Mouse (Mus musculus) midbrain, embryonic 14.5 days (tissue): ENCODE measurements around the gene Myh10. TPM values are rescaled to one million over a fixed set of nuclear protein-coding genes. Genes with fewer than 3 reads are reported as not detected.

Experiments used
- ATAC-seq: fragments of 200-750 bp; cut with Nextera tagmentation; 2 replicates; pipeline ENCODE4 v1.8.0; 2017; ENCODE audit warnings: moderate number of reproducible peaks, moderate library complexity; ENCODE audit not compliant: low FRiP score, low TSS enrichment
- DNase-seq: peaks from one replicate; pipeline ENCODE4 v3.0.0-alpha.2; 2015
- H3K27ac ChIP-seq: fragments of 300-500 bp; sonication (generic); replicated peaks from 2 replicates; pipeline ENCODE4 v1.5.1; 2014; ENCODE audit warnings: mild to moderate bottlenecking, low read depth, low read length, moderate library complexity
- H3K27me3 ChIP-seq: fragments of 300-500 bp; sonication (generic); 2 replicates; pipeline ENCODE4 v1.6.1; 2014; ENCODE audit warnings: low read length, control low read depth, mixed read lengths; ENCODE audit not compliant: control insufficient read depth, insufficient read depth
- H3K36me3 ChIP-seq: fragments of 300-500 bp; sonication (generic); 2 replicates; pipeline ENCODE4 v1.6.1; 2014; ENCODE audit warnings: low read length, control low read depth; ENCODE audit not compliant: control insufficient read depth, insufficient read depth
- H3K4me1 ChIP-seq: fragments of 300-500 bp; sonication (generic); 2 replicates; pipeline ENCODE4 v1.6.1; 2014; ENCODE audit warnings: mild to moderate bottlenecking, antibody characterized with exemption, low read length, control low read depth; ENCODE audit not compliant: control insufficient read depth, insufficient read depth
- H3K4me2 ChIP-seq: fragments of 300-500 bp; sonication (generic); 2 replicates; pipeline ENCODE4 v1.6.1; 2014; ENCODE audit warnings: mild to moderate bottlenecking, low read length, moderate library complexity
- H3K4me3 ChIP-seq: fragments of 300-500 bp; sonication (generic); replicated peaks from 2 replicates; pipeline ENCODE4 v1.5.1; 2014; ENCODE audit warnings: low read depth, low read length
- H3K9ac ChIP-seq: fragments of 300-500 bp; sonication (generic); replicated peaks from 2 replicates; pipeline ENCODE4 v1.6.1; 2014; ENCODE audit warnings: mild to moderate bottlenecking, low read length, moderate library complexity
- H3K9me3 ChIP-seq: fragments of 300-500 bp; sonication (generic); 2 replicates; pipeline ENCODE4 v1.6.1; 2016; ENCODE audit warnings: low read length, control low read depth, mixed read lengths; ENCODE audit not compliant: control insufficient read depth
- WGBS: fragments of 180-500 bp; shearing (Covaris S2); extraction: QIAGEN DNeasy Blood & Tissue Kit; methylation state at CpG from one replicate; pipeline ENCODE4 v1.1.7; 2014; 5-methylcytosine and 5-hydroxymethylcytosine counted together
- polyA plus RNA-seq: library from polyadenylated mRNA; unstranded; fragments of >200 nt; fragmentation: Nextera tagmentation; extraction: Ambion mirVana; gene quantifications from 2 replicates; pipeline ENCODE4 v1.2.1, GENCODE M21; 2014

Myh10 gene
- polyA plus RNA-seq, 1 experiment from 2014 or later, result 107 TPM

- Histone ChIP-seq H3K9me3 (peaks cover 6% of the 10 kb centered on the region; the same call in 1 of the 2 replicates), H3K27me3 (no peaks in the 10 kb centered on the region), H3K4me2 (no peak overlapping the region), H3K4me1 (0 out of 2 replicates have a peak, but pooled peaks cover 7% of the 10 kb centered on the region), H3K4me3 (no peak overlapping the region), H3K36me3 (peaks cover 51% of the 10 kb centered on the region), H3K9ac (no peak overlapping the region), H3K27ac (no peak overlapping the region)
- WGBS, result 98% methylated on average over 2 of the region's 2 CpGs
- DNase-seq, result no peak
- no peak for ATAC-seq
Measured at GRCm38 (mm10) chr11:68704847-68705246, 13.5 kb downstream of the Myh10 start.

DNA sequence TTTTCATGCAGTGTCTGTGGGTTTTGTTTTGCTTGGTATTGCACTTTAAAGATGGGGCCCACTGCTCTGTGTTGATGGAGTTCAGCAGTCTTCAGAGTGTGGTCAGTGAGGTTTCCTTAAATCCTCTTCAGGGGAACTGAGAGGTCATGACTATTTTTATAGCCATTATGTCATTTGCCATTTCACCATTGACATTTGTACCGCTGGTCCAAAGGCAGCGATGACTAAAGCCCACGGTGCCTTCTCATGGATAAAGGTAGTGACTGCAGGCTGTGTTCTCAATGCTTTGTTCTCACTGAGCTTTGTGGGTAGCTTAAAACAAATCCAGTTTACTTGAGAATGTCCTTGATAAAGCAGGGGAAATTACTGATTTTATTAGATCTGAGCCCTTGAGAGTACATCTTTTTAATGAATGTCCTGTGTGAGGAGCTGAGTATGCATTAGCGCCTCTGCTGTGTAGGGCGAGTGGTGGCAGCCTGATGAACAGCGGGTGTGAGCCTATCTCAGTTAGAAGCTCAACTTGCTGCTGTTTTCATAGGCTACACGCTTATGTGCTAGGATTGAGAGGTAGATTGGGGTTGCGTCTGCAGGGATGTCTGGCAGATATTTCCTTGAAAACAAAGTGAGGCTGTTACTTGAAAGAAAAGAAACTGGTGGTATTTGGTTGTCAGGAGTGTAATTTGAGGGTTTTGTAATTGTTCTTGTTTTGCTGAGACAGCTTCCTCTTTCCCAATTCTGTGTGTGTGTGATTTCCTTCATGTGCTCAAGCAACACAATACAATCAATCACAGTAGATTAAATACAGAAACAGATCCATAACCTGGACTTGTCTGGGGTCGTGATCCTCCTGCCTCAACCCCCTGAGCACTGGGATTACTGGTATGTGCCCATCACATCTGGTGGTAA is 15.4 kb downstream of the Myh10 start:
- H3K27me3 ChIP-seq, result no peaks in the 10 kb centered on the region
- no peak overlapping the region for H3K4me3 ChIP-seq
- H3K36me3 ChIP-seq, result peaks cover 35% of the 10 kb centered on the region
- no peak overlapping the region for H3K4me2 ChIP-seq
- WGBS, result 60% methylated on average over 9 of the region's 9 CpGs
- 0 out of 2 replicates have a peak, but pooled peaks cover 7% of the 10 kb centered on the region for H3K4me1 ChIP-seq
- H3K9ac ChIP-seq, result no peak overlapping the region
- ATAC-seq (no peak), DNase-seq (peak; percentile 26)
- H3K27ac ChIP-seq, result peak overlapping the region; percentile 53; the same call in 1 of the 2 replicates
- H3K9me3 ChIP-seq, result no peaks in the 10 kb centered on the region

DNA sequence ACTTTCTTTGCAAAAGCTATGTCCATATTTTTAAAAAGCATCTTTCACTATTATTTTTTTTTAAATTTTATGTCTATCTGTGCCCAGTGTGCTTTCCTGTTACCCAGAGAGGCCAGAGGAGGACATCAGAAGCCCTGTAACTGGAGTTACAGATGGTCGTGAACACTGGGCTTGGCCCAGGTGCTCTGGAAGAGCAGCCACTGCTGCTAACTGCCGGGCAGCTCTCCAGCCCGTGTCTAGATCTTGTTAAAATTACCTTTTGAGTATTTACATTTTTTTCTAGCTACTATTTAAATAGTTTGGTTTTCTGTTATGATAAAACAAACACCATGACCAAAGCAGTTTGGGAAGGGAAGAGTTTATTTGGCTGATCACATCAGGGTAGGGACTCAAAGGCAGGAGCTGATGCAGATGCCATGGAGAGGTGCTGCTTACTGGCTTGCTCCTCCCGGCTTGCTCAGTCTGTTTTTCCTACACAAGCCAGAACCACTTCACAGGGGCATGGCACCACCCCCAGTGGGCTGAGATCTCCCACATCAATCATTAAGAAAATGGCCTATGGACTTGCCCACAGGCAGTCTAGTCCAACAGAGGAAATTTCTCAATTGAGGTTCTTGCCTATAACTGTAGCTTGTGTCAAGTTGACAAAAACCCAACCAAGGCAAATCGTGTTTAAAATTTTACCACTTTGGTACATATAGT is 16.7 kb downstream of the Myh10 start:
- no peak overlapping the region for H3K9ac ChIP-seq

DNA sequence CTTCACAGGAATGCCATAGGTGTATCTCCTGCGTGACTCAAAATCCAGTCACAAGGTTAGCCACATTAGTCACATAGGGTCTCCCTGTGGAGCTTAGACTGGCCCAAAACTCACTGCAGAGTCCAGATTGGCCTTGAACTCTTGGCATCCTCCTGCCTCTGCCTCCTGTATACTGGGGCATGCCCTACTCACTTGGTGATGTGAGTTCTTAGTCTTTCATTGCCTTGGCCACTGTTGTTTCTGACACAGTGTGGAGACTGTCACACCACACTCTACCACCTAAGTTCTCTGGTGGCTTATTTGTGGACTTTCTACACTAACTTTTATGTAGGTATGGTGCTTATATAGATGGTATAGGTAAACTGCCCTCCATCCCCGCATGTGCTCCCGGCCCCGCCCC is 24.8 kb downstream of the Myh10 start:
- Histone ChIP-seq H3K27ac (no peak overlapping the region), H3K9me3 (no peaks in the 10 kb centered on the region), H3K9ac (no peak overlapping the region), H3K4me2 (no peak overlapping the region), H3K4me3 (no peak overlapping the region), H3K4me1 (peaks cover 7% of the 10 kb centered on the region; the same call in 1 of the 2 replicates), H3K36me3 (0 out of 2 replicates have a peak, but pooled peaks cover 2% of the 10 kb centered on the region), H3K27me3 (no peaks in the 10 kb centered on the region)
- WGBS, result 90% methylated on average over 4 of the region's 4 CpGs
- ATAC-seq (no peak), DNase-seq (no peak)

More for the DNA sequence above, 16.7 kb downstream of the Myh10 start:
- Histone ChIP-seq H3K36me3 (peaks cover 22% of the 10 kb centered on the region), H3K27ac (no peak overlapping the region), H3K4me1 (0 out of 2 replicates have a peak, but pooled peaks cover 7% of the 10 kb centered on the region), H3K4me2 (no peak overlapping the region), H3K27me3 (no peaks in the 10 kb centered on the region), H3K9me3 (no peaks in the 10 kb centered on the region), H3K4me3 (no peak overlapping the region)
- ATAC-seq, result no peak
- no peak for DNase-seq
- 86% methylated on average over 5 of the region's 5 CpGs for WGBS

DNA sequence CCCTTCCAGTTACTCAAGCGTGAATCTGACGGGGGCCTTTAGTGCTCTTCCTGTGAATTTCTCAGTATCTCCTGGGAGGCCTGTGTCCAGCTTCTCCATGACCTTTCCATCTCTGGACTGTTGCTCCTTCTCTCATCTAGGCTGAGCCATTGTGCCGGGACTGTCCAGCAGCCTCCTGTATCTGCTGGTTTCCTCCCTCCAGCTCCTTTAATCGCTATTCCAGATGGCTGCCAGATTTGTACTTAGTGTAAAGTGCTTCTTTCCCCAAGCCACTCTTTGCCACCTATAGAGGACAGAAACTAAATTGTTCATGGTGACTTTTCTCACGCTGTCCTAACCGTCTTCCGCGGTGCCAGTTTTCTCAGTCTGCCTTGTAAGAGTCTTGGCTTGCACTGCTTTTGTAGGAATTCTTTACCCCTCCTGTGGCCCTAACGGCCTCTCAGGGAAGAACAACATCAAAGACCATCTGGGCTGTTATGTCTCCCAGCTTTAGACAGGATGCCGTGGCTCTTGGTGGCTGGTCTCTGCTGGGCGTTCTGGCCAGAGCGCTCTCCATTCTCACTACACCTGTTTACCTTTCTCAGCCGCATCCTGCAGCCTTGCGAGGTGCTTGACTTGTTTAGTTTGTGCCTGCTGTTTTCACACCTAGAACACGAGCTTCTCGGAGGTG is 25.9 kb downstream of the Myh10 start:
- H3K4me3 ChIP-seq, result no peak overlapping the region
- H3K9ac ChIP-seq, result no peak overlapping the region
- no peak for ATAC-seq
- H3K27ac ChIP-seq, result peak overlapping the region; percentile 34; the same call in 1 of the 2 replicates
- peak; percentile 7 for DNase-seq
- H3K4me2 ChIP-seq, result no peak overlapping the region
- no peaks in the 10 kb centered on the region for H3K27me3 ChIP-seq
- WGBS, result 66% methylated on average over 16 of the region's 16 CpGs
- H3K4me1 ChIP-seq, result peaks cover 7% of the 10 kb centered on the region; the same call in 1 of the 2 replicates
- peaks cover 13% of the 10 kb centered on the region for H3K36me3 ChIP-seq
- no peaks in the 10 kb centered on the region for H3K9me3 ChIP-seq

DNA sequence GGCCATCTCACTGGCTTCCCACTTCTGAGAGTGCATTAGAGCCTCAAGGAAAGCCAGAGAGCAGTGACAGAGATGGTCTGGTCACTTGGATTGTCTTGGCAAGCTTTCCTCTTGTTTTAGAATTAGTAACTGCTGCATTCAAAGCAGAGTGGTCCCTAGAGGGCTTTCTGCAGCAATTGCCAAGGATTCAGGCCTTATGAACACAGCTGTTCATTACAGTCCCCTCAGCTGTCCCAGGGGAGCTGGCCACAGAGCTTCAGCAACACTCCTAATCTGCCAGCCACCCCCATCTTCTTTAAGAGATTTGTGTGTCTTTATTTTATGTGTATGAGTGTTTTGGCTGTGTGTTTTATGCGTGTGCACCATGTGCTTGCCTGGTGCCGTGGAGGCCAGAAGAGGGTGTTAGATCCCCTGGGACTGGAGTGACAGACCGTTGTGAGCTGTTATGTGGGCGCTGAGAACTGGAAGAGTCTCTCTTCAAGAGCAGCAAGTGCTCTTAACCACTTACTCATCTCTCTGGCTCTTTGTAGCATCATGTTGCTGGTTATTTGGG is 27.8 kb downstream of the Myh10 start:
- Histone ChIP-seq H3K27ac (0 out of 2 replicates have a peak overlapping the region, but pooled peaks have one; percentile 5), H3K27me3 (no peaks in the 10 kb centered on the region), H3K4me3 (no peak overlapping the region), H3K9me3 (no peaks in the 10 kb centered on the region), H3K4me1 (peaks cover 7% of the 10 kb centered on the region; the same call in 1 of the 2 replicates), H3K4me2 (no peak overlapping the region), H3K36me3 (peaks cover 26% of the 10 kb centered on the region), H3K9ac (no peak overlapping the region)
- WGBS, result 69% methylated on average over 4 of the region's 4 CpGs
- ATAC-seq, result no peak
- peak; percentile 73 for DNase-seq

DNA sequence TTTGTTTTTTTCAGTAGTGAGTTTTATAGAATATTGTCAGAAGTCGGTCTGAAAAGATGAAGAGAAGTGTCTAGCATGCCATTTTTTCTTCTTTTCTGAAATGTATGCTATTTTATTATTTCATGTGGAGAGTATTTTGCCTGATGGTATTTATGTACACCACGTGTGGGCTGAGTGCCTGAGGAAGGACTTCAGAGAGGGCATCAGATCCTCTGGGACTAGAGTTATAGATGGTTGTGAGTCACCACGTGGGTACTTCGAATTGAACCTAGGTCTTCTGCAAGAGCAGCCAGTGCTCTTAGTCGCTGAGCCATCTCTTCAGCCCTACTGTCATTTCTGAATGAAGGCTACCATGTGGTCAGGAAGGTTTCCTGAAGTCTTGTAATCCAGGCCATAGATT is 28.4 kb downstream of the Myh10 start:
- no peak overlapping the region for H3K9ac ChIP-seq
- no peak overlapping the region for H3K4me3 ChIP-seq
- no peak overlapping the region for H3K4me2 ChIP-seq
- ATAC-seq (no peak), DNase-seq (no peak)
- H3K36me3 ChIP-seq, result peaks cover 27% of the 10 kb centered on the region
- H3K4me1 ChIP-seq, result peaks cover 7% of the 10 kb centered on the region; the same call in 1 of the 2 replicates
- H3K9me3 ChIP-seq, result no peaks in the 10 kb centered on the region
- no peaks in the 10 kb centered on the region for H3K27me3 ChIP-seq
- 85% methylated on average over 5 of the region's 5 CpGs for WGBS
- 0 out of 2 replicates have a peak overlapping the region, but pooled peaks have one; percentile 5 for H3K27ac ChIP-seq

DNA sequence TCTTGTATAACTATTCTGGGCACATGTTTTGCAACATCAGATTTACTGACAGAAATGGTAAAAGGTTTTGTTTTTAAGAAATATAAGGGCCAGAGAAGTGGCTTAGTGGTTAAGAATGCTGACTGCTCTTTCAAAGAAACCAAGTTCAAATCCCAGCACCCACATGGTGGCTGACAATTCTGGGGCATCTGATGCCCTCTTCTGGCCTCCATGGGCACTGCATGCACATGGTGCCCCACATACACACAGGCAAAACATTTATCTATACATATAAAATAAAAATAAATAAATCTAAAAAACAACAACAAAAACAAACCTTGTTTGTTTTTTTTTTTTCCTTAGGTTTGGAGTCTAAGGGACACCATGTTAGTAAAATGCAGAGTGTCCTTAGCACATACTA is 32.8 kb downstream of the Myh10 start:
- Histone ChIP-seq H3K9ac (no peak overlapping the region), H3K36me3 (peaks cover 47% of the 10 kb centered on the region), H3K27me3 (no peaks in the 10 kb centered on the region), H3K9me3 (no peaks in the 10 kb centered on the region), H3K4me1 (no peaks in the 10 kb centered on the region; the same call in 1 of the 2 replicates), H3K27ac (no peak overlapping the region), H3K4me2 (no peak overlapping the region), H3K4me3 (no peak overlapping the region)
- ATAC-seq, result no peak
- peak; percentile 19 for DNase-seq
